Mouse (Mus musculus): Measurements from ENCODE around the gene Dennd1b.

DNA sequence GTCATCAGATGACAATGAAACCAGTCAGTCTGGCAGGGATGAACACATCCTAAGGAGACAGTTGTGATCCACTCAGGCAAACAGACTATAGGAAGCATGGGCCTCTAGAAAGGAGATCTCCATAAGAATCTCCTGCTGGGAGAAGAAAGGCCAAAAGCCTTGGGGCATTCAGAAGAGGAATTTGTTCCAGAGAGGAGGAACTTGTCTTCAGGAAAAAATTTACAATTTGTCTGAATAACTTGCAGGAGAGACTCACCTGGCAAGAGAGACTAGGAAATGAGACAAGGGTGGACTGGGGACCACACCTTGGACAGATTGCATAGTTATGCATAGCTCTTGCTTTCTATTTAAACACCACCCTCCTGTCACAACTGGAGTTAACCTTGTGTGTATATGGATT lies 6.7 kb upstream of the Dennd1b start:
- no peak for TF ChIP-seq POLR2A (IDR thresholded peaks at IDR 0.05; ENCODE audit: low read depth, low read length)
- TF ChIP-seq CTCF (conservative IDR thresholded peaks at IDR 0.05; ENCODE audit: insufficient read depth, insufficient read length, low read depth, low read length), result no peak
